Mouse (Mus musculus) gastrocnemius, postnatal 4 days (tissue): ENCODE results near the gene Slco1a6. TPM values are rescaled to one million over a fixed set of nuclear protein-coding genes. Genes with fewer than 3 reads are reported as not detected.
"Not testable (repeated sequence)": the region's sequence is repeated elsewhere in the genome, so short reads cannot be mapped to it uniquely, and the experiment has no call there.

ENCODE experiments used
- DNase-seq, 2 experiments: peaks; one replicate each; pipeline ENCODE4 v3.0.0; 2021 to 2022; ENCODE audit warnings: low spot score in 2 of 2, mixed read lengths in 2 of 2
- long read RNA-seq, 2 experiments: library from polyadenylated mRNA; stranded (forward); transcript quantifications; one replicate each; pipeline ENCODE4 v2.0.0; 2021
- total RNA-seq, 2 experiments: library from RNA; stranded (reverse); gene quantifications; 2 replicates each; pipeline ENCODE4 v1.2.3; 2021

The Slco1a6 gene
- 1 to 10 TPM in 1 of 2 experiments, under 1 TPM in 1; 0.71 to 1.6 TPM for total RNA-seq
- long read RNA-seq, experiment 1: 0 reads
- long read RNA-seq, experiment 2: 0 reads

DNA sequence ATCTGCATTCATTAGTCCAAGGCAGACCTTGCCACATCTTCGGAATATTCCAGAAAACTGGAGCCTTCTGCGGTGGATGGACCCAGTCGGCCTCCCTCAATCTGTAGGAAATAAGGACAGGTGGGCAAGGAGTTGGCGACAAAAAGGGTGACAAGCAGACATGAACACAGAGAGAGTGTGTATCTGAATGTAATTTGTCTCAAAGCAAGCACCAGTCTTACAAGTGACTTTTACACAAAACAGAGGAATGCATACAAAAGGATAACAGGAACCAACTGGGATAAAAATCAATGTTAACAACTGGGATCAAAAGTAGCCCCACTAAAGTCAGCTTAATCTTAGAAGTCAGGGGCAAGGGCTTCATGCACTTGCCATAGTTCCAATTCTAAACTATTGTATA lies at the start of gene Slco1a6:
TSS of gene Slco1a6 (minus strand) at position 101 of the 400 bp plus-strand sequence.
- no peak for DNase-seq

DNA sequence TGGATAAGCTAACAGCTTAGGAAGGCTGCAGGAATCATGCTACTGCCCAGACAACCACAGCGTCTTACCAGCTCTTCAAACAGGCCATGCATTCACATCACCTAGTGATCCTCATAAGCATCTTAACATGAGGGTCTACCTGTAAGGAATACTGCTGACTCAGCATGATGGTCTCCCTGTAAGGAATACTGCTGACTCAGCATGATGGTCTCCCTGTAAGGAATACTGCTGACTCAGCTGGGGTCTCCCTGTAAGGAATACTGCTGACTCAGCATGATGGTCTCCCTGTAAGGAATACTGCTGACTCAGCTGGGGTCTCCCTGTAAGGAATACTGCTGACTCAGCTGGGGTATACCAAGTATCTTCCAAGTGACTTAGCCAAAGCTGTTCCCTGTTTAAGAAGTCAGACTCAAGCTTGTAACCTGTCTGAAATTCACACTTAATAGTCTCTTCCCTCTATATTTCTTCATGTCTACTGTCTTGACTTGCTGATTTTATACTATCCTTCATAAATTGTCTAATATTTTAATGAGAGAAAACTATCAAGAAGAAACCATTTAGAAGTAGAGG lies 42.5 kb upstream of the Slco1a6 start:
- not testable (repeated sequence) for DNase-seq

DNA sequence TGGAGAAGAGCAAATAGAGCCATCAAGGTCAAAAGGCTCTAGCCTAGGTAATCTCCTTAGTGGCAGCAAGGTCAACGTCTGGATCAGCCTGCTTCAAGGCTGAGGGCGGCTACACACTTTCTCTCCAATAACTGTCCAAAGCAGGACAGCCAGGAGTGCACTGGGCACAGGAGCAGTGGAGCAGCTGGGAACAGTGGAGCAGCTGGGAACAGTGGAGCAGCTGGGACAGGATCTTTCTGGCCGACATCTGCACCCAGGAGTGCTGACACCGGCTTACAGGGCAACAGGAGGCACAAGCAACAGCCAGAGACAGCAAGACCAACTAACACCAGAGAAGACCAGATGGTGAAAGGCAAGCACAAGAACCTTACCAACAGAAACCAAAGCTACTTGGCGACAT lies 36.7 kb upstream of the Slco1a6 start:
- no peak for DNase-seq

DNA sequence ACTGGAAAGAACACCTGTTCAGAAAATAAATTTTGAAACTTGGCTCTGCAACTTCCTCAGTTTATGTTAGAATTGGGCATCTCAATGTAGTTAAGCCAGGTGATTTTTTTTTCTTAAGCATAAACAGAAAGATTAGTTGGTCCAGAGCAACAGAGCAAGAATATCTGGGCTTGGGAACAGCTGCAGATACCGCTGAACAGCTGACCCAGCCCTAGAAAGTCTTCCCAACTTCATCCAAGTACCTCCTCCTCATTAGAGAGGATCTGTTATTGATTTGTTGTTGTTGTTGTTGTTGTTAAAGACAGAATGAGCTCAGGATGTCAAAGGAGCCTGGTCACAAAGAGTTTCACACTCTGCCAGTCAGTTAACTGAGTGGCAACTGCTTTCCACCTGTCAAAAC lies 31.1 kb upstream of the Slco1a6 start:
- DNase-seq: no peak

DNA sequence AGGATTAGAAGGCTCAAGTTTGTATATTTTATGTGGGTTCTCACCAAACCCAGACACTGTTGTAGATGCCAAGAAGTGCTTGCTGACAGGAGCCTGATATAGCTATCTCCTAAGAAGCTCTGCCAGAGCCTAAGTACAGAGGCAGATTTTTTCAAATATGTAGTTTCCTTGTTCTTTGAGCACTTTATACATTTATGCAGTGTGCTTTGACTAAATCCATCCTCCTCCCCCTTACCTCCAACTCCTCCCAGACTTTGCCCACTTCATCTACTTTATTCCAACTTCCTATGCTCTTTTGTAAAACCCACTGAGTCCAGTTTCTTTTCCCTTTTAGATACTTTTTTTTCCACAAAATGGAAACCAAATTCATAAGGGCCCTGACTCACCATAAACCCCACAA lies 11.8 kb upstream of the Slco1a6 start:
- DNase-seq: no peak

DNA sequence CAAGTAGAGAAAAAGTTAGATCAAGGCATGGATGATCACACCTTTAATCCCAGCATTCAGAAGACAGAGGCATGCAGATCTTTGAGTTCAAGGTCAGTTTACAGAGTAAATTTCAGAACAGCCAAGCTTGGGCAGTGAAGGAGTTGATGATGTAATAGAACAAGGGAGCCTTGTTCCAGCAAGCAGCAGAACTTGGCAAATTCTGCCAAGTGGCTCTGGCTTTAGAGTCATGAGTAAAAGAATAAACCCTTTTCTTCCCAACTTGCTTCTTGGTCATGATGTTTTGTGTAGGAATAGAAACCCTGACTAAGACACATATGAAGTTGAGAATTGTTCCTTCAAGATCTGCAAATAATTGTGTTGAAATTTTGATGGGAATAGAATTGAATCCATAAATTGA lies 3.5 kb upstream of the Slco1a6 start:
- DNase-seq: no peak

DNA sequence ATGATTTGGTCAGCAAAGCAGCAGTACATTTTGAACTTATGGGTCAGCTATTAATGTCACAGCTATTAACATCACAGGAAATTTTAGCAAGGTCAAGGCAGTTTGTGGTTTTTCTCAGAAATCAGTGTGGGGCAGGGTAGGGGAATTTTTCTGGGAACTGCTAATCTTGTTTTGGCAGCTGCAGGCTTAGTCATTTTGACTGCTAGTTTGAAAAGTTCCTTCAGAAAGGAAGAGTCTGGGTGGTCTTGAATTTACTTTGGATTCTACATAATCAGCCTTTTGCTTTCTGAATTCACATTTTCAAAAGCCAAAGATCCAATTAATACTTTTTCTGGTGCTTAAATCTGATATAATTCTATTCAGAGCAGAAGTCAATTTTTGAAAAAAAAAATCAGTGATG lies 1.4 kb upstream of the Slco1a6 start:
- no peak for DNase-seq

DNA sequence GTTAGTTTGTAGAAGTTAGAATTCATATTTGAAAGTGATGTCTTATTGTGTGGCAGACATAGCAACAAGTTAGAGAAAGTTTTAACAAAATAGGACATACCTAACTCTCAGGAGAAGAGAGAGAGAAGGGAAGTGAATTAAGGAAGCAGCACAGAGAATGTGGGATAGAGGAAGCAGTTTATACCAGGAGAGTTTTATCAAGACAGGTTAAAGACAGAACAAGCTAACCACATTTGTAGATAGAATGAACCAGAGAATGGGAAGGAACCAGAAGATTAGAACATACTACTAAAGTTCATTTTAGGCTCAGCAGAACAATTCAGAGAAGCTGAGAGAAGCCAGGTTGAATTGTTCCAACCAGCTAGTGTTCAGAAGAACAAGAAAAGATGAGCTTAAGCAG lies 7.8 kb downstream of the Slco1a6 start:
- DNase-seq: no peak

DNA sequence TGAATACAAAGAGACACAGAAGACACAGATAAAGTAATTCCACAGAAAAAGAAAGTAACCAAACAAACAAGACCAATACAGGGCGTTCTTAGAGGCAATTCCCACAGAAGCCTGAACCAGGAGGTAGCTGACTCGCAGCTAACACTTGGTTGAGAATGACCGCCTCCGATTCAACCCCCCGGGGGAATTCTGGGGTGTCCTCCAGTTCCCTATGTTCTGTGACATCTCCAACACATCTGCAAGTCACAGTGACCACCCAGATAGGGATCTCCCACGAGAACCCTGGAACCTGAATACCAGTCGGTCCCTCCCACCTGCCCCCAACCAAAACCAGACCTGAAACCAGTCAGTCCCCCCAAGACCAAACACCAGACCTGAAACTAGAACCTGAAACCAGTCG lies 14.1 kb downstream of the Slco1a6 start:
- no peak for DNase-seq

DNA sequence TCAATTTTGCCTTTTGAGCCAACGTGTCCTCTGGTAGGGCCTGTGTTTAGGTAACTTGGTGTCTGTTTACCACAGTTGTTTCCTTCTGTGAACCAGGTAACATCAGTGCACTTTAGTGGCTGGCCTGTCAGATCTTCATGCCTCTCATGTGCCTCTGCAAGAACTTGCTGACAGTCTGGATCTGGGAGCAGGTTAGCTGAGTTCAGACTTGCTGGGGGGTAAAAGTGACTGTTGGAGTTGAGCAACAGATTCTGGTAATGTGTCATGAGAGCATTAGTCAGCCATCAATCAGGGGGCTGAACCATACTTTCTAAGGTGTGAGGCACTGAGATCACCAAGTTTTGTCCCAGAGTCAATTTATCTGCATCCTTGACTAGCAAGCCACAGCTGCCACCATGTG lies 16.4 kb downstream of the Slco1a6 start:
- DNase-seq: no peak

DNA sequence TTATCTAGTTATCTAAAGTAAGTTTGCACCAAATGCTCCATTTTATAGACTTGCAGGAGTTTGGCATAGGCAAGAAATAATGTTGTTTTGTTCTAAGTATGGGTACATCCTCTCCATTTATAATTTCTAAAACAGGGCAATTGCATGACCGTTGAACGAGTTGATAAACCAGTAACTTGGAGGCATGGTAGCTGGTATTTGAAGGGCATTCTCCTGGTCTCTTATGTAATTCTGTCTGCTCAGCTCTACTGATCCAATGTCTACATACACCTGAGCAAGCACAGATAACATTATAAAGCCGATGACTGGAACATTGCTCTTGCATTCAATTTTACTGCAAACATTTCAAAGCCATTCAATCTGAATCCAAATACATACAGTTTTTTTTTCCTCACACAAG lies 20.9 kb downstream of the Slco1a6 start:
- DNase-seq: no peak

DNA sequence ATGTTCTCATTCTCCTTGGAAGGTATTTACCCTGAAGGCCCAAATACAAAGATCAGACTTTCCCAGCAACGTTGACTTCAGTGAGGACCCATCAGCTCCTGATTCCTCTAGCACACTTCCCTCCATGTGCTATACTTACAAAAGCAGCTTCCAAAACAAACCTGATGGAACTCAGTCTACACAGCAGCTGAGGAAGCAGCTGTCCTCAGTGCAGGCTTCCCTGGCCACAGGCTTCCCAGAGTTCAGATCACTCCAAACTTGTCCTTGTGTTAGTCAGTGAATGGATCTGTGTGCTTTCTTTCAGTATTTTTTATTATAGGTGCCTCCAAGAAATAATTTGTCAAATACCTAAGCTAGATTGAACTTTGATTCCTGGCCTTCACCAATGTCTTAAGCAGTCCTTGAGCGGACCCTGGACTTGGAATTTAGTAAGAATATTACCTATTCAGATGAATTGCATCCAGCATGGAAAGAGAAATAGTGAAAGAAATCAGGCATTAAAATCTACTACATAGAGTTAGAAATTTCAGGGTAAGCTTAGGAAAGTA lies 22.4 kb downstream of the Slco1a6 start:
- DNase-seq: no peak

DNA sequence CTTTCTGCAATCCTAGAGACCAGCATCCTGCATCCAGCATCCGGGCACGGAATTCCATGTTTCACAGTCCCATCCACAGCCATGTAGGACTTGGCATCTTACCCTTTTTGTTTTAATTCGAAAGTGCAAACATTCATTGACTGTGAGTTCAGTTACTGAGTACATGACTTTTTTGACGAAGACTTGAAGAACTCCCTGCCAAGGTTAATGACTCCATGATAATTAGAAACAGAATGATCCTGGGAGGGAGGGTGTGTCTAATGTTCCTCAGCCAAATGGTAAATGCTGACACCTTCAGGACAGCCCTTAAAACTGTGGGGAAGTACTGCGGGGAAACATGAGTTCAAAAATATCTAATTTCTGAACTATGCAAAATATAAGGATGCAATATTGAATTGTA lies 44.9 kb downstream of the Slco1a6 start:
- no peak for DNase-seq

DNA sequence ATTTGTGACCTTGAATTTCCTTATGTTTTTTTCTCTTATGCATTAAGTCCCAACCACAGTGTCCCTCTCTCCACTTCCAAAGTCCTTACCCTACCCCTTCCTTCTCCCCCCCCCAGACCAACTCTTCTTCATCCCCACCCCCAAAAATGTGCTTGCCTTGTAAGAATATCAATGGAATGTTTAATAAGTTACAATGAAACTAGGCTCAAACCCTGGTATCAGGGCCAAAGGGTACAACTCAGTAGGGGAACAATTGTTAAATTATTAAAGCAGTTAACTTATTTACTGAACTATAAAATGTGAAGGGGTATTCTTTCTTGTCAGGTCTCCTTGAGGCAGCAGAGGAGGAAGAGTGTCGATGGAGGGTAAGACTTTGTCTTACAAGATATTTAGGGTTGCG lies 47.1 kb downstream of the Slco1a6 start:
- no peak for DNase-seq

DNA sequence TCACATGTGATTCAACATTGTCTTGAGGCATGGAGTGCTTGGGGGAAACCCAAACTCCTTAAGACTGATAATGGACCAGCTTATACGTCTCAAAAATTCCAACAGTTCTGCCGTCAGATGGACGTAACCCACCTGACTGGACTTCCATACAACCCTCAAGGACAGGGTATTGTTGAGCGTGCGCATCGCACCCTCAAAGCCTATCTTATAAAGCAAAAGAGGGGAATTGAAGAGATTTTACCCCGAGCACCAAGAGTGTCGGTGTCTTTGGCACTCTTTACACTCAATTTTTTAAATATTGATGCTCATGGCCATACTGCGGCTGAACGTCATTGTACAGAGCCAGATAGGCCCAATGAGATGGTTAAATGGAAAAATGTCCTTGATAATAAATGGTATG lies 54.2 kb downstream of the Slco1a6 start:
- not testable (repeated sequence) for DNase-seq

DNA sequence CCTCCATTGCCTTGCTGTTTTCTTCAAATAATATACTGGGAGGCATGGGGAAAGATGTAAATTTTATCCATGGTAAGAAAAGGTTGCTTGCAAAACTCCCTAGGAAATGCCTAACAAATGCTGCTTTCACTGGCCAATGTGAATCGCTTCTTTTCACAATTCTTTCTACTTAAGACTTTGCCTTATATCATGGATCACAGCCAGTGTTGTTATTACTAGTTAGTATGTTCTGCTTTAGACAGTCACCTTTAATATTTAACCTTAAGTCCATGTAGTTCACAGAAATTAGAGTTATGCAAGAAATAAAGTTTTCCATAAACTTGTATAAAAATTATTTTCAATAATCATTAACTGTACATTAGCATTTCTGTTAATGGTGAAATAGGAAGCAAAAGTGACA lies 60.0 kb downstream of the Slco1a6 start:
- DNase-seq: no peak

DNA sequence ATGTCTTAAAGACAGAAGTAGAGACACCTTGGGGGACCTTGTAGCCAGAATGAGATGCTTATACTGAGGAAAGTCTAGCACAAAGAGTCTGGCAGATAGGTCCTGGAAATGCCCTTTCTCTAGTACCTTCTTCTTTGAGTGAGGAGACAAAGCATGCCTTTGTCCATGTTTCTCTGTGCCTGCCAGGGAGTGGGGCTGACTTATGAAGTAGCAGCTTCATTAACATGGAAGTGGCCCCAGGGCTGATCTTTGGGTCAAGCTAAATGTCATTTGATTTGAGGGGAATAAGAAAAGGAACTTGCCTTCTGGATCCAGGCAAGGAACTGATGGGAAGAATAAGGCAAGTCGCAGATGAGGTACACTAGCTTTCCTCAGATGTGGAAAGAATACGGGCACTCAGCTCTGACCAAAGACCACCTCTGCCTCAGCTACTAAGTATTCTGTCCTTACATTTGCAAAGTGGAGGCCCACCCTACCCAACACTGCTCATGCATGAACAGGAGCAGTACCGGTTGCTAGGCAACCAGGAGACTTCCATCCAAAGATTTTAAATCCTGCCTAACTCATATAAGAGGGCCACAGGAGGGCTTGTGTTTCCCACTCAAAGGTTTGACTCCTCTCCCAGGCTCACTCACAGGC lies 96.5 kb downstream of the Slco1a6 start:
- DNase-seq: no peak

DNA sequence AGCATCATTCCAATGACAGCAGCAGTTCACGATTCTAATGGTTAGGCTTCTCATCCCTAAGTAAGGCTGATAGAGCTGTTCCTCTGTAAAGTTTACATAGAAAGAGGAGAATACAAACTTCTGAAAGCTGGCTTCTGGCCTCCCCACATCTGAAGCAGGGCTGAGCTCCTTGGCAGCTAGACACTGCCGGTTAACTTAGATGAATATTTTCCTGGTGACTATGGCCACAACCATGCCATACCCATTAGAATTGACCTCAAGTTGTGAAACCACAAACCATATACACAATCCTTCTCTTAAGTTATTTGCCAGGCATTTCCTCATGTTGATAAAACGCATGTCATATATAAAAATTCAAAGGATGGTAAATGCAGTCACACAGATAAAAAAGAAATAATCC lies 117.2 kb downstream of the Slco1a6 start:
- no peak for DNase-seq

DNA sequence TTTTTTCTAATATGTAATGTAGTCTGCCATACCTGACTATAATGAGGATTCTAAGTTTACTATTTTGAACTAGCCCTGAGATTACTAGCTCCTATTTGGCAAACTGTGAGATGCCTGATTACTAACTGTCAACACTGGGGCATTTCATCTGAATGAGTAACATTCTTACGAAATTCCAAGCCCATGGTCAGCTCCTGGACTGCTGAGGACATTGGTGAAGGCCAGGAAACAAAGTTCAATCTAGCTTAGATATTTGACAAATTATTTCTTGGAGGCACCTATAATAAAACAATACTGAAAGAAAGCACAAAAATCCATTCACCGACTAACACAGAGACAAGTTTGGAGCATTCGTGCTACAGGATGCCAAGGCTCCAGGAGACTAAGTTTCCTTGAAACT lies 150.0 kb downstream of the Slco1a6 start:
- DNase-seq: not testable (repeated sequence)

DNA sequence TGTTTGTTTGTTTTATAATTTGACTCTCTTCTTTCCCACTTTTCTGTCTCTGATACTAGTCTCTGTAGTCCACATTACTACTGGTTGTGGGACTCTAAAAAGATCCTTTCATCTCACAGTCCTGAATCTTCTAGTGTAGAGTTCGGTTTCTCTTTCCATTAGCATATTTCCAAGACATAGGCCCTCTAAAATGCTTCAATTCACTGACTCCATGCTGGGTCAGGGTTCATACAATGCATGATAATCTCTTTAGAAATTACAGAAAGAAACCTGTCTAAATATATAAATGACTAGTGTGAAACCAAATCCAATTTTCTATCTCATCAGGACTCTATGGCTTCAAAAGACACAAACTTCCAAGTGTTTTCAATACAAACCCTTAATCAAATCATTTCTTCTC lies 160.6 kb downstream of the Slco1a6 start:
- DNase-seq: no peak

DNA sequence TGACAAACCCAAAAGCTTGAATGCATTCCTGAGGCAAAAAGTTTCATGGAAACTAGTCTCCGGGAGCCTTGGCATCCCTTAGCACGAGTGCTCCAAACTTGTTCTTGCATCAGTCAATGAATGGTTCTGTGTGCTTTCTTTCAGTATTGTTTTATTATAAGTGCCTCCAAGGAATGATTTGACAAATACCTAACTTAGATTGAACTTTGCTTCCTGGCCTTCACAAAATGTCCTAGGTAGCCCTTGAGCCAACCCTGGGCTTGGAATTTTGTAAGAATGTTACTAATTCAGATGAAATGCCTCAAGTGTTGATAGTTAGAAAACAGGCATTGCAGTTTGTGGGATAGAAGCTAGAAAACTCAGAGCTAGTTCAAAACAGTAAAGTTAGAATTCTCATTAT lies 162.6 kb downstream of the Slco1a6 start:
- no peak for DNase-seq

DNA sequence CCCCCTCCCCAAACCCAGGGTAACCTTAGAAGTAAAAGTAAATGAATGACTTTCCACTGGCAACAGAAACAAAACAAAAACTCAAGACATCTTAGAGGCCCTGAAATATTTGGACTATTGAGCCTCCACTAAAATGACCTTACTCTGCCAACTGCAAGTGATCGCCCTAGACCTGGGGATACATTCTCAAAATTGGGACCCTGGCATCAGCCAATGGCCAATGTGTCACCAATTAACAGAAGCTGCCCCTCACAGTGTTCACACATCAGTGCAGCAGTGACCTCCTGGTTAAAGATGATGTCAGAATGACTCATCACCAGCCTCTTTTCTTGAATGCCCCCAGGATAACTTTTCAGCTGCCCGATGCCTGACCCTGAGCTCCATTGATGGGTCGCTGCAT lies 166.4 kb downstream of the Slco1a6 start:
- no peak for DNase-seq
